Mouse (Mus musculus) hindbrain, embryonic 11.5 days (tissue): Measurements from ENCODE around the gene Gm10337. TPM values are rescaled to one million over a fixed set of nuclear protein-coding genes. Genes with fewer than 3 reads are reported as not detected.

Experiments
- ATAC-seq: fragments of 200-750 bp; cut with Nextera tagmentation; 2 replicates; pipeline ENCODE4 v1.8.0; 2017; ENCODE audit warnings: mild to moderate bottlenecking, moderate TSS enrichment, moderate library complexity; ENCODE audit not compliant: low FRiP score
- DNase-seq: peaks from one replicate; pipeline ENCODE4 v3.0.0-alpha.2; 2015; ENCODE audit warnings: low spot score
- H3K27ac ChIP-seq: fragments of 300-500 bp; sonication (generic); 2 replicates; pipeline ENCODE4 v1.5.1; 2014; ENCODE audit warnings: mild to moderate bottlenecking, low read depth, low read length
- H3K27me3 ChIP-seq: fragments of 300-500 bp; sonication (generic); 2 replicates; pipeline ENCODE4 v1.6.1; 2014; ENCODE audit warnings: mild to moderate bottlenecking, low read length, moderate library complexity, mixed read lengths; ENCODE audit not compliant: control insufficient read depth, insufficient read depth
- H3K36me3 ChIP-seq: fragments of 300-500 bp; sonication (generic); 2 replicates; pipeline ENCODE4 v1.6.1; 2014; ENCODE audit warnings: mild to moderate bottlenecking, low read length, moderate library complexity, mixed read lengths; ENCODE audit not compliant: control insufficient read depth, insufficient read depth
- H3K4me1 ChIP-seq: fragments of 300-500 bp; sonication (generic); replicated peaks from 2 replicates; pipeline ENCODE4 v1.6.1; 2014; ENCODE audit warnings: low read length, mixed read lengths; ENCODE audit not compliant: control insufficient read depth, insufficient read depth
- H3K4me2 ChIP-seq: fragments of 300-500 bp; sonication (generic); replicated peaks from 2 replicates; pipeline ENCODE4 v1.6.1; 2014; ENCODE audit warnings: mild to moderate bottlenecking, low read depth, low read length
- H3K4me3 ChIP-seq: fragments of 300-500 bp; sonication (generic); 2 replicates; pipeline ENCODE4 v1.5.1; 2014; ENCODE audit warnings: low read depth, low read length
- H3K9ac ChIP-seq: fragments of 300-500 bp; sonication (generic); 2 replicates; pipeline ENCODE4 v1.6.1; 2014; ENCODE audit warnings: low read depth, low read length
- H3K9me3 ChIP-seq: fragments of 300-500 bp; sonication (generic); 2 replicates; pipeline ENCODE4 v1.6.1; 2016; ENCODE audit warnings: low read length; ENCODE audit not compliant: control insufficient read depth
- WGBS: fragments of 180-500 bp; shearing (Covaris S2); extraction: QIAGEN DNeasy Blood & Tissue Kit; methylation state at CpG from one replicate; pipeline ENCODE4 v1.1.7; 2014; 5-methylcytosine and 5-hydroxymethylcytosine counted together
- polyA plus RNA-seq: library from polyadenylated mRNA; unstranded; fragments of >200 nt; fragmentation: Nextera tagmentation; extraction: Ambion mirVana; gene quantifications from 2 replicates; pipeline ENCODE4 v1.2.1, GENCODE M21; 2014

Gm10337 gene
- polyA plus RNA-seq, 1 experiment from 2014 or later, result 8.8 TPM

GRCm38 (mm10) chr15:102485853-102486252 is 17.7 kb upstream of the Gm10337 start:
- no peak overlapping the region for H3K4me2 ChIP-seq
- H3K9ac ChIP-seq, result no peak overlapping the region
- H3K27ac ChIP-seq, result no peak overlapping the region
- DNase-seq, result no peak
- ATAC-seq, result no peak
- 94% methylated on average over 12 of the region's 12 CpGs for WGBS
- H3K9me3 ChIP-seq, result no peaks in the 10 kb centered on the region
- no peaks in the 10 kb centered on the region for H3K4me1 ChIP-seq
- no peak overlapping the region for H3K4me3 ChIP-seq
- peaks cover 31% of the 10 kb centered on the region for H3K36me3 ChIP-seq
- H3K27me3 ChIP-seq, result no peaks in the 10 kb centered on the region

GRCm38 (mm10) chr15:102487664-102488063 is 15.9 kb upstream of the Gm10337 start:
- DNase-seq (no peak), ATAC-seq (no peak)
- Histone ChIP-seq H3K9ac (no peak overlapping the region), H3K9me3 (no peaks in the 10 kb centered on the region), H3K4me3 (no peak overlapping the region), H3K36me3 (peaks cover 31% of the 10 kb centered on the region), H3K4me1 (no peaks in the 10 kb centered on the region), H3K27ac (no peak overlapping the region), H3K4me2 (no peak overlapping the region), H3K27me3 (no peaks in the 10 kb centered on the region)
- WGBS, result 70% methylated on average over 1 of the region's 1 CpGs

GRCm38 (mm10) chr15:102498322-102498721 is 5.2 kb upstream of the Gm10337 start:
- DNase-seq (no peak), ATAC-seq (no peak)
- WGBS, result 92% methylated on average over 3 of the region's 3 CpGs
- Histone ChIP-seq H3K4me2 (no peak overlapping the region), H3K27me3 (no peaks in the 10 kb centered on the region), H3K4me3 (no peak overlapping the region), H3K4me1 (no peaks in the 10 kb centered on the region), H3K36me3 (peaks cover 25% of the 10 kb centered on the region), H3K27ac (no peak overlapping the region), H3K9me3 (no peaks in the 10 kb centered on the region), H3K9ac (no peak overlapping the region)

GRCm38 (mm10) chr15:102499370-102499769 is 4.2 kb upstream of the Gm10337 start:
- 84% methylated on average over 3 of the region's 3 CpGs for WGBS
- Histone ChIP-seq H3K36me3 (peaks cover 31% of the 10 kb centered on the region), H3K27ac (no peak overlapping the region), H3K4me2 (no peak overlapping the region), H3K9me3 (no peaks in the 10 kb centered on the region), H3K4me1 (no peaks in the 10 kb centered on the region), H3K27me3 (no peaks in the 10 kb centered on the region), H3K4me3 (no peak overlapping the region), H3K9ac (no peak overlapping the region)
- DNase-seq, result no peak
- no peak for ATAC-seq

GRCm38 (mm10) chr15:102499851-102500250 is 3.7 kb upstream of the Gm10337 start:
- DNase-seq, result no peak
- H3K9ac ChIP-seq, result no peak overlapping the region
- H3K4me3 ChIP-seq, result no peak overlapping the region
- peaks cover 30% of the 10 kb centered on the region for H3K36me3 ChIP-seq
- no peaks in the 10 kb centered on the region for H3K27me3 ChIP-seq
- H3K4me1 ChIP-seq, result no peaks in the 10 kb centered on the region
- H3K27ac ChIP-seq, result no peak overlapping the region
- H3K4me2 ChIP-seq, result no peak overlapping the region
- no peak for ATAC-seq
- H3K9me3 ChIP-seq, result no peaks in the 10 kb centered on the region
- 90% methylated on average over 6 of the region's 6 CpGs for WGBS

- no peak overlapping the region for H3K27ac ChIP-seq
- H3K9me3 ChIP-seq, result no peaks in the 10 kb centered on the region
- no peak overlapping the region for H3K4me3 ChIP-seq
- ATAC-seq, result no peak
- no peak for DNase-seq
- H3K4me1 ChIP-seq, result no peaks in the 10 kb centered on the region
- WGBS, result 95% methylated on average over 5 of the region's 5 CpGs
- H3K9ac ChIP-seq, result no peak overlapping the region
- H3K4me2 ChIP-seq, result no peak overlapping the region
- H3K36me3 ChIP-seq, result peaks cover 30% of the 10 kb centered on the region
- H3K27me3 ChIP-seq, result no peaks in the 10 kb centered on the region
These were observed 3.0 kb upstream of the Gm10337 start for GRCm38 (mm10) chr15:102500479-102500878.

- 91% methylated on average over 19 of the region's 19 CpGs for WGBS
These were observed 2.3 kb upstream of the Gm10337 start for GRCm38 (mm10) chr15:102501084-102501814.

GRCm38 (mm10) chr15:102502254-102502840 is 1.2 kb upstream of the Gm10337 start:
- no peaks in the 10 kb centered on the region for H3K27me3 ChIP-seq
- DNase-seq (no peak), ATAC-seq (no peak)
- peaks cover 28% of the 10 kb centered on the region for H3K36me3 ChIP-seq
- 80% methylated on average over 9 of the region's 9 CpGs for WGBS
- H3K4me1 ChIP-seq, result no peaks in the 10 kb centered on the region
- no peak overlapping the region for H3K9ac ChIP-seq
- no peak overlapping the region for H3K27ac ChIP-seq
- H3K4me2 ChIP-seq, result no peak overlapping the region
- no peaks in the 10 kb centered on the region for H3K9me3 ChIP-seq
- no peak overlapping the region for H3K4me3 ChIP-seq

More at GRCm38 (mm10) chr15:102501084-102501814, 2.3 kb upstream of the Gm10337 start:
- Histone ChIP-seq H3K4me1 (no peaks in the 10 kb centered on the region), H3K9ac (no peak overlapping the region), H3K4me3 (no peak overlapping the region), H3K36me3 (peaks cover 30% of the 10 kb centered on the region), H3K27me3 (no peaks in the 10 kb centered on the region), H3K27ac (no peak overlapping the region), H3K4me2 (no peak overlapping the region), H3K9me3 (no peaks in the 10 kb centered on the region)
- DNase-seq (no peak), ATAC-seq (no peak)
